Mouse (Mus musculus) ovary, postnatal 36 days (tissue): ENCODE measurements at regions not wholly inside any gene's neighbourhood (a gene's known extent, or its start where the extent isn't known, plus 50 kb on each side); places are given as distances from the start of the nearest gene placed in this dataset.
"Not testable (repeated sequence)": the region's sequence is repeated elsewhere in the genome, so short reads cannot be mapped to it uniquely, and the experiment has no call there.

Experiments
- DNase-seq: peaks from one replicate; pipeline ENCODE4 v3.0.0; 2022; ENCODE audit warnings: low spot score, mixed read lengths

GRCm38 (mm10) chr13:83744110-83744752, 240.4 kb downstream of the Mef2c start:
- DNase-seq: no peak

- DNase-seq: peak; percentile 57
These were observed 241.2 kb downstream of the Mef2c start for GRCm38 (mm10) chr13:83744981-83745555.

- DNase-seq: no peak
These were observed 242.1 kb downstream of the Mef2c start for GRCm38 (mm10) chr13:83745961-83746360.

- no peak for DNase-seq
These were observed 243.8 kb downstream of the Mef2c start for GRCm38 (mm10) chr13:83747671-83748070.

GRCm38 (mm10) chr13:83749376-83750150, 245.7 kb downstream of the Mef2c start:
- DNase-seq: no peak

- no peak for DNase-seq
These were observed 246.6 kb downstream of the Mef2c start for GRCm38 (mm10) chr13:83750437-83750836.

GRCm38 (mm10) chr13:83760387-83761170, 256.7 kb downstream of the Mef2c start:
- no peak for DNase-seq

- no peak for DNase-seq
These were observed 258.6 kb downstream of the Mef2c start for GRCm38 (mm10) chr13:83762484-83762883.

- DNase-seq: not testable (repeated sequence)
These were observed 259.5 kb downstream of the Mef2c start for GRCm38 (mm10) chr13:83763288-83763687.

- DNase-seq: no peak
These were observed 281.8 kb downstream of the Mef2c start for GRCm38 (mm10) chr13:83785643-83786042.

- no peak for DNase-seq
These were observed 305.7 kb downstream of the Mef2c start for GRCm38 (mm10) chr13:83809535-83809934.

- DNase-seq: no peak
These were observed 316.5 kb downstream of the Mef2c start for GRCm38 (mm10) chr13:83820291-83820690.

GRCm38 (mm10) chr13:83820721-83821120, 316.9 kb downstream of the Mef2c start:
- no peak for DNase-seq

GRCm38 (mm10) chr13:83824926-83825325, 321.1 kb downstream of the Mef2c start:
- DNase-seq: no peak

- DNase-seq: no peak
These were observed 323.1 kb downstream of the Mef2c start for GRCm38 (mm10) chr13:83826841-83827463.

- no peak for DNase-seq
These were observed 356.0 kb upstream of the Tmem161b start for GRCm38 (mm10) chr13:83865932-83866685.

GRCm38 (mm10) chr13:83867211-83867610, 354.9 kb upstream of the Tmem161b start:
- no peak for DNase-seq

- DNase-seq: no peak
These were observed 354.1 kb upstream of the Tmem161b start for GRCm38 (mm10) chr13:83867831-83868473.

GRCm38 (mm10) chr13:83868922-83869321, 353.2 kb upstream of the Tmem161b start:
- DNase-seq: no peak

- DNase-seq: no peak
These were observed 349.8 kb upstream of the Tmem161b start for GRCm38 (mm10) chr13:83872143-83872819.
